Mouse (Mus musculus): ENCODE results near the gene Stxbp2.
A peak's percentile ranks its signal among the peaks of the same experiment; 100 is the strongest.
"Not testable (repeated sequence)": the region's sequence is repeated elsewhere in the genome, so short reads cannot be mapped to it uniquely, and the experiment has no call there.

The Stxbp2 gene

GRCm38 (mm10) chr8:3630647-3631477, at the start of gene Stxbp2:
Stxbp2 (plus strand) TSS chr8:3630955.
- peak; percentile 82 to 84 for DNase-seq (ENCODE audit: low spot score in 2 of 2)

- DNase-seq (ENCODE audit: low spot score in 2 of 2): not testable (repeated sequence)
These were observed 48.8 kb upstream of the Stxbp2 start for GRCm38 (mm10) chr8:3581961-3582360.

GRCm38 (mm10) chr8:3586452-3586851, 44.3 kb upstream of the Stxbp2 start:
- no peak for DNase-seq (ENCODE audit: low spot score in 2 of 2)

- DNase-seq (ENCODE audit: low spot score in 2 of 2): no peak
These were observed 43.8 kb upstream of the Stxbp2 start, which contains the start of gene Camsap3 for GRCm38 (mm10) chr8:3586993-3587390. Camsap3 (plus strand) TSS chr8:3587293.

GRCm38 (mm10) chr8:3587391-3588257, 43.1 kb upstream of the Stxbp2 start:
- DNase-seq (ENCODE audit: low spot score in 2 of 2): peak; percentile 84 to 85

- peak; percentile 33 to 45 for DNase-seq (ENCODE audit: low spot score in 2 of 2)
These were observed 42.5 kb upstream of the Stxbp2 start for GRCm38 (mm10) chr8:3588258-3588633.

- no peak for DNase-seq (ENCODE audit: low spot score in 2 of 2)
These were observed 37.3 kb upstream of the Stxbp2 start for GRCm38 (mm10) chr8:3593470-3593869.

- no peak for DNase-seq (ENCODE audit: low spot score in 2 of 2)
These were observed 36.3 kb upstream of the Stxbp2 start for GRCm38 (mm10) chr8:3594466-3594865.

- no peak for DNase-seq (ENCODE audit: low spot score in 2 of 2)
These were observed 32.7 kb upstream of the Stxbp2 start for GRCm38 (mm10) chr8:3598054-3598453.

GRCm38 (mm10) chr8:3599219-3599618, 31.5 kb upstream of the Stxbp2 start:
- no peak for DNase-seq (ENCODE audit: low spot score in 2 of 2)

- DNase-seq (ENCODE audit: low spot score in 2 of 2): no peak
These were observed 30.4 kb upstream of the Stxbp2 start for GRCm38 (mm10) chr8:3600401-3600800.

GRCm38 (mm10) chr8:3603439-3603838, 27.3 kb upstream of the Stxbp2 start:
- no peak for DNase-seq (ENCODE audit: low spot score in 2 of 2)

- no peak for DNase-seq (ENCODE audit: low spot score in 2 of 2)
These were observed 24.2 kb upstream of the Stxbp2 start for GRCm38 (mm10) chr8:3606593-3606992.

GRCm38 (mm10) chr8:3607822-3608221, 22.9 kb upstream of the Stxbp2 start:
- DNase-seq (ENCODE audit: low spot score in 2 of 2): no peak

GRCm38 (mm10) chr8:3609046-3609815, 21.5 kb upstream of the Stxbp2 start:
- DNase-seq (ENCODE audit: low spot score in 2 of 2): no peak

GRCm38 (mm10) chr8:3609816-3610150, 21.0 kb upstream of the Stxbp2 start:
- no peak for DNase-seq (ENCODE audit: low spot score in 2 of 2)

- peak; percentile 100 for DNase-seq (ENCODE audit: low spot score in 2 of 2)
These were observed 9.4 kb upstream of the Stxbp2 start, which contains the start of the genes Xab2 and Pet100 for GRCm38 (mm10) chr8:3621199-3621970. Xab2 (minus strand) TSS chr8:3621316. Pet100 (plus strand) TSS chr8:3621548.

GRCm38 (mm10) chr8:3622119-3622518, 8.6 kb upstream of the Stxbp2 start:
- DNase-seq (ENCODE audit: low spot score in 2 of 2): no peak

GRCm38 (mm10) chr8:3625445-3625844, 5.3 kb upstream of the Stxbp2 start, which contains the start of gene Pcp2:
Pcp2 (minus strand) TSS chr8:3625545.
- DNase-seq (ENCODE audit: low spot score in 2 of 2): no peak

- no peak for DNase-seq (ENCODE audit: low spot score in 2 of 2)
These were observed 3.8 kb upstream of the Stxbp2 start for GRCm38 (mm10) chr8:3626971-3627370.

GRCm38 (mm10) chr8:3628014-3628413, 2.7 kb upstream of the Stxbp2 start:
- no peak for DNase-seq (ENCODE audit: low spot score in 2 of 2)

Data from right cerebral cortex, postnatal 10 days (tissue).